Mouse (Mus musculus) layer of hippocampus, adult 2 months (tissue): ENCODE data around the gene Sidt2. TPM values are rescaled to one million over a fixed set of nuclear protein-coding genes. Genes with fewer than 3 reads are reported as not detected.
A peak's percentile ranks its signal among the peaks of the same experiment; 100 is the strongest.

ENCODE experiments used
- DNase-seq, 2 experiments: peaks; one replicate each; pipeline ENCODE4 v3.0.0; 2022; ENCODE audit warnings: low spot score in 2 of 2
- H3K27ac ChIP-seq: fragments of 200-600 bp; 2 replicates; pipeline ENCODE4 v1.8.1; 2022
- H3K4me3 ChIP-seq: fragments of 200-600 bp; 2 replicates; pipeline ENCODE4 v1.8.1; 2022; ENCODE audit warnings: mild to moderate bottlenecking
- CTCF ChIP-seq: fragments of 200-600 bp; conservative IDR thresholded peaks from 2 replicates; pipeline ENCODE4 v1.8.1; 2022; ENCODE audit warnings: antibody characterized with exemption, mild to moderate bottlenecking, moderate library complexity
- total RNA-seq, 2 experiments: library from RNA; stranded (reverse); gene quantifications; 2 replicates each; pipeline ENCODE4 v1.2.3; 2021

Gene Sidt2
- total RNA-seq, 2 experiments from 2014 or later = 78.3 to 80.8 TPM

DNA sequence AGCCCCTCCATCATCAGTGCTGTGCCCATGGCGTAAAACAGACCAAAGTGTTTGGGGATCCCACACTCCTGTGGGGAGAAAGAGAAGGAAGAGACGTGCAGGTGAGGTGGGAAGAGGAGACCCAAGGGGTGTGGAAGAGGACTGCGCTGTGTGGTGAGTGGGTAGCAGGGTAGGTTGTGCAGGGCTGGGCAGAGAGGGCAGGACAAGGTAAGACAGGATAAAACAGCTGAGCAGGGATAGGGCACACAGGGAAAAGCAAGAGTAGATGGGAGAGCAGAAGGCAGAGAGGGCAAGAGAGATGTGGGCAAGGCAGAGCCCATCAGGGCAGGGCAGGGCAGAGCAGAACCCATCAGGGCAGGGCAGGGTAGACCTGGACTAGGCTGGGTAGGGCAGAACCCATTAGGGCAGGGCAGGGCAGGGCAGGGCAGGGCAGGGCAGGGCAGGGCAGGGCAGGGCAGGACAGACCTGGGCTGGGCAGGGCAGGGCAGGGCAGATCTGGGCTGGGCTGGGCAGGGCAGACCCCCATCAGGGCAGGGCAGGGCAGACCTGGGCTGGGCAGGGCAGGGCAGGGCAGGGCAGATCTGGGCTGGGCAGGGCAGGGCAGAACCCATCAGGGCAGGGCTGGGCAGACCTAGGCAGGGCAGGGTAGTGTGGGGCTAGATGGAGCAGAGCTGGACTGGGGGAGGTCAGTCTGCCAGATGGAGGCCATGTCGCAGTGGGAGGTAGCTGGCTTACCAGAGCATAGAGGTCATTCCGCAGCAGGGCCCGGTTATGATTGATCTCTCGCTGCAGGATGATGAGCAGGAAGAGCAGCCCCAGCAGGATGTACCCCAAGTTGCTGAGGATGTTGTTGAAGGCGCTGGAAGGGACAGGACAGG, 11.2 kb downstream of the Sidt2 start:
- TF ChIP-seq CTCF = no peak
- H3K4me3 ChIP-seq = no peak overlapping the region
- H3K27ac ChIP-seq = no peak overlapping the region
- no peak for DNase-seq

DNA sequence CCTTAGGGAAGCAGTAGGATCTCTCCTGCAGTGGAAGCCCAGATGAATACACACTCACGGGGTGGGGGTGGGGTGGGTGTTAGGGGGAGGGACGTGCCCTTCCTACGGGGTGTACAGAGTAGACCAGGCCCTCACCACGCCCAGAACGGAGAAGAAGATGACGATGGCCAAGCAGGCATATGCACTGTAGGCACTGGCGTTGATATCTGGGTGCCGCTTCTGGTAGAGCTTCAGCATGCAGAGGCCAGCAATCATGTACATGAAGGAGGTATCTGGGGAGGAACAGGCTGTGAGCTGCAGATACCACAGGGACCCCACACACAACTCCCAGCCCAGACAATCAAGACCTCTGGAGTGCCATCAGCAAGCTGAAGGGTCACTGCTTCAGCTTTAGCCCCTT, 12.1 kb downstream of the Sidt2 start:
- no peak for TF ChIP-seq CTCF
- DNase-seq = no peak
- no peak overlapping the region for H3K4me3 ChIP-seq
- no peak overlapping the region for H3K27ac ChIP-seq

DNA sequence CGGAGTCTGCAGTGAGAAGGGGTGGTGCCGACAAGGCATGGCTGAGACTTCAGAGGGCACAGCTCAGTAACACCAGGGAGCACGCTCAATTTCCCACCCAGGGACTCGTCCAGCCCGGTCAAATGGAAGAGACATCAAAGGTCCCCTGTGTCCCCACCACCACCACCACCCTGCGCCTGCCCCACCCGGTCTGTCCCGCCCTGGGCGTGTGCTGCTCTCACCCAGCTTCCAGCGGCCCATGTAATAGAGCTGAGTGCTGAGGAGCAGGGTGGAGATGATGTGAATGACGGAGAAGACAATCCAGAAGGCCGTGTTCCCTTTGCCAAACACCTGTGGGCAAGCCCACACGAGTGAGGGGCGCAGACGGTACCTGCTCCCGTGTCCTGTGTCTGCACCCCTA, 12.6 kb downstream of the Sidt2 start:
- no peak overlapping the region for H3K27ac ChIP-seq
- H3K4me3 ChIP-seq = no peak overlapping the region
- DNase-seq = no peak
- TF ChIP-seq CTCF = no peak

DNA sequence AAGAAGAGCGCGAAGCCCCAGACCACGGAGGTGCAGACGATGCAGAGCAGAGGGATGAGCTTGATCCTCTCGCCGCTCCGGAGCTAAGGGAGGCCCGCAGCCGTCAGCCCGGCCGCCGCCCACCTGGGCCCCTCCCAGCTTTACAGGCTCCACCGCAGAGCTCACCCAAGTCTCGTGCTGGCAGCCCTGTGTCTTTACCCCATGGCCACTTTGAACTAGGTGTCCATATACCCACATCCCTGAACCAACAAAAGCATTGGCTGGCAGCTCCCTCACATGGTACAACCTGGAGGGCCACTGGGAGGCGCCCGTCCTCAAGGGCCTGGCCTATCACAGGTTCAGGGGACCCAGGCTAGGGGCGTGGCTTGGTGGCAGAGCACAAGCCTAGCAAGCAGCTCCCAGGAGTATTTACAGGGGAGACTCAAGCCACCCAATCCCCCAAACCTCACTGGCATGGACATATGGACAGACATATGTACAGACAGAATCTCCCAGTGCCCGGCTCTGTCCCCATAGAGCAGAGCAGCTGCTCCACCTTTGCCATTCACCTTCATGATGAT, 13.6 kb downstream of the Sidt2 start:
- no peak for DNase-seq
- Histone ChIP-seq H3K27ac (no peak overlapping the region), H3K4me3 (no peak overlapping the region)
- TF ChIP-seq CTCF = peak; percentile 29; the same call in 1 of the 2 replicates

DNA sequence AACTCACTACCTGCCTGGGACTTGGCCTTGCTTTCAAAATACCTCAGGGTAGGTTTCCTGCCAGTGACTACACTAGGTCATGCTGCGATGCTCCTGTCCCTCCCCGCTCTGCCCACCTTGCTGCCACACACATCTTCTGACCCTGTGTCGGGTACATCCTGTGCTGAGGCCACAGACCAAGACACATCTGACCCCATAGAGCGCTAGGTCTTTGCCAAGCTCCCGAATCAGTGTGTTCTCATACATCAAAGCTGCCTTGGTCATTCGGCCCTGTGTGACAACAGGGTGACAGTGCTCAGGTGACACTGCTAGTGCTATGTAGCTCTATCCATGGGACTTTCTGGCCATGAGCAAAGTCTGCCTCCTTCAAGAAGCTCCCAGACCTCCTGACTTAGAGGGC, 15.3 kb downstream of the Sidt2 start:
- no peak for DNase-seq
- H3K4me3 ChIP-seq = no peak overlapping the region
- TF ChIP-seq CTCF = no peak
- H3K27ac ChIP-seq = no peak overlapping the region

DNA sequence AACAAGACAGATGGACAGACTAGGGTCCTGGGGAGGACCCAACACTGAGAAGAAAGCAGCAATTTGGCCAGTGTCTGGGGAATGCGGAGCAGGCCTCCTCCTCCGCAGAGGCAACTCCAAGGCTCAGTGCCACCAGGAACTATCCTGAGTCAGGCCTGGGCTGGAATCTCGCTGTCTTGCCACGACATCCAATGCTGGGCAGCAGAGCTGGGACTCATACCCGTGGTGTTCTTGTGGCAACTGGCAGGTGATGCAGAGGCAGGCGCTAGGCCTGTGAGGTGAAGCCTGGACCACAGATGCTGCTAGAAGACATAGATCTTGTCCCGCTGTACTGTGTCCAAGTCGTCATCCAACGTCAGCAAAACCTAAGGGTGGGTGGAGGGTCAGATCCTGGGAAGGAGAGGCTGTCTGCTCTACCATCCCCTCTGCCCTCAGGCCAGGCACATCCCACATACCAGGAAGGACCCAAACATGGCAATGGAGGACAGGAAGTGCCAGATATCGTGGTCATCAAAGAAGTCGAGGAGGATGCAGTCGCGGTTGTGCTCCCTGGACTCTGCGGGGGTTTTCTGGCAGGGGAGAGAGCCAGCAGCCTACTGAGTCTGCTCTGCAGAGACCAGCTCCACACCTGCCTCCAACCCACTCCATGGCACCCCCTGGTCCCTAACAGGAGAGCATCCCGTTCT, 16.0 kb downstream of the Sidt2 start:
- TF ChIP-seq CTCF = no peak
- Histone ChIP-seq H3K27ac (no peak overlapping the region), H3K4me3 (no peak overlapping the region)
- DNase-seq = no peak

DNA sequence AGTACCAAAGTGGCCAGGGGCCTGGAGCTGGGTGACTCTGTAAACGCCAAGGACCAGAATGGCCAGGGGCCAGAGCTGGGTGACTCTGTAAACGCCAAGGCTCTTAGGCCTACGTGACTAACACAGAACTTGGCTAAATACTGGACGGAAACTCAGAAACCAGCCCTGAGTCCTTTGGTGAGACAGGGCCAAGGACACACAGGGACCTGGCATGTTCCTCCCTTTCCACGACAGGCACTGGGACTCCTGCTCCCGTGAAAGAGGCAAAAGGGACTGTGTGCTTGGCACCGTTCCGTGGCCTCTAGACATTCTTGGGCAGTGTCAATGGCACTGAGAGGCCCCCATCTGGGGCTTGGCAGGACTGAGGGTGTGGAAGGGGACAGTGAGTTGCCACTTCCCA, 17.0 kb downstream of the Sidt2 start:
- Histone ChIP-seq H3K4me3 (no peak overlapping the region), H3K27ac (no peak overlapping the region)
- TF ChIP-seq CTCF = no peak
- DNase-seq = no peak

DNA sequence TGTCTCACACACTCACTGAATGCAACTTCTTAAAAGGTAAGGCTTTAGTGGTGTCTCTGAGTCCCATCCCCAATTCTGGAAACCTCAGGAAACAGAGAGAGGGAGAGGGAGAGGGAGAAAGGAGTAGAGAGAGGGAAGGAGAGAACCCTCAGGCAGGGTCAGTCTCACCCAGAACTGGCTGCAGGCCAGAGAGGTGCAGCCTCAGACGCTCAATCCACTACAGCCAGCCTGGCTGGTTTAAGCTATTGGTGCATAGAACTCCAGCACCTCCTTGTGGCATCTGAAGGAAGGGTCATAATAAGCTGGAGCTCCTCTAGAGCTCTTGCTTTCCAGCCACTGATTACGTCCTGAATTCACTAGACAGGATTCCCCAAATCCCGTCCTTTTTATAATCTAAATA, 18.2 kb downstream of the Sidt2 start:
- H3K4me3 ChIP-seq = no peak overlapping the region
- DNase-seq = peak in 1 of 2 experiments; percentile 47
- H3K27ac ChIP-seq = no peak overlapping the region
- TF ChIP-seq CTCF = peak; percentile 85

DNA sequence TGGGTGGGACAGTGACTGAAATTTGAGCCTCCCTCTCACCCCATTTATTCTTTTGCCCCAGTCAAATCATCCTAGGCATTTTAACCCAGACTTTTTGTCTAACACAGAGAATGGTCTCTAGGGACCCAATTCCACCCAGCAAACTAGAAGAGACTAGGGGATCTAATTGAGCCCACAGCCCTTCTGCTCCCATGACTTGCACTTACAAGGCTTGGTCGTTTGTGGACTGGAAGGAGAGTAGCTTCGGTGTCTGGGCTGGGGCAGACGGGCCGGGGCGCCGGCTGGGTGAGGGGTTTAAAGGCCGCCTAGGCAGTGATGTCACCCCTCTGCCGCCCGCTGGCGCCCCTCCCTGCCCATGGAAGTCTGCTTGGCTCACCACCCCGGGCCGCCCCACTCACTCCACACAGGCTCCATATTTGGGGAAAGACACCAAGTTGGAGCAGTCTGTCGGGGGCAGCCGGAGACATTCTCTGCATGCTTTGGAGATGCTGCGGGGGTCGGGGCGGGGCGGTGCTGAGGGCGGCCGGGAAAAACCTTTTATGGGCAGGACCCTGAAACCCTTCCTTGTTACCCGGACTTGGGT, 19.3 kb downstream of the Sidt2 start, which contains the start of gene Tagln:
Gene Tagln, minus strand, starts transcription at position 431 of the 583 bp plus-strand sequence.
- TF ChIP-seq CTCF = no peak
- no peak for DNase-seq
- Histone ChIP-seq H3K27ac (no peak within 1 kb of the TSS), H3K4me3 (no peak within 1 kb of the TSS)

DNA sequence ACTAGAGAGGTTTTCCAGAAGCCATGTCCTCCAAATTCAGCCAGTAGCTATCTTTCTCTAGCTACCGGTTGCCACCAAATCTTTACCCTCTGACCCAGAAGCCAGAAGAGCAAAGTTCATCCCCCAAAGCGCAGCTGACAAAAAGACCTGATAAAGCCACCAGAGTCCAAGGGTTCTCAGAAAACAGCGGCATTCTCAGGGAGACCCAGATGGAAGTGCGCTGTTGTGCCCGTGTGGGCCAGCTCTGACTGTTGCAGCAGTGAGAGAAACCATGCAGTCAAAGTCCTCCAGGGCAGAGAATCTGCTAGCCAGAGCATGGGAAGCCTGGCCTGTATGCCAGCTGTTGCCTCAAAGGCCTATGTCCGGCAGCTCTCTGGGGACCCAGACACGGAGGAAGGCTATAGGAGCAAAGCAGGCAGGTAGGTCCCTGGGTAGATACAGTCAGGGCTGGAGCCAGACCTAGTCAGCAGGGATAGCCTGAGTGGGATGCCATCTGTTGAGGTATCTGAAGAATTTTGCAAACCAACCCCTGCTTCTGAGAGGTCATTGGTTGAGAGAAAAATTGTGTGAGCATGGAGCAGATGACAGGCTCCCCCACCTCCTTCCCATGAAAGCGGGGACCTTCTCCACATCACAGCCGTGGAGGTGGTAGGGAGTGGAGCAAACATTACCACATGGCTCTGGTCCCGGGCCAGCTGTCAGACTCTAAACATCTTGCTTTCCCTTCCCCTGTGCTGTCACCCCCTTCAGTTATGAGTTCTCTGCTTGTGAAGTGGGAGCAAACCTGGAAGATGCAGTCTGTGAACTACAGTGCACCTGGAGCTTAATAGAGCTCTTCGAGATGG, 22.3 kb downstream of the Sidt2 start:
- no peak for TF ChIP-seq CTCF
- Histone ChIP-seq H3K27ac (peak overlapping the region; percentile 32; the same call in 1 of the 2 replicates), H3K4me3 (no peak overlapping the region)
- peak; percentile 46 to 50 for DNase-seq

DNA sequence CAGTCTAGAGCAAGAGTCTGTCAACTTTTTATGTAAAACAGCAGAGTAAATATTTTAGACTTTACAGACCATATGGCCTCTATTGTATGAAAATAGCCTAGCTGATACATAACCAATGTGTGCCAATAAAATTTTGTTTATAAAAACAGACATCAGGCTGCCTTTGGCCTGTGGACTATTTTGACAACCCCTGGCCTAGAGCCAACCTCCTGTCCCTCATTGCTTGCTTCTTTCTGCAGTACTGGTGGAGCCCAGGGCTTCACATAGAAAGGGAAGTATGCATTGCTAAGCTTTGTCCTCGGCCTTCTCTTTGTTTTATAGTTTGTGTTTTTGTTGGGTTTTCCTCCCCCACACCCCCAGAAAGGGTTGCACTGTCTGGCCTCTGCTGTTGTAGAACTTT, 23.1 kb downstream of the Sidt2 start:
- no peak for DNase-seq
- TF ChIP-seq CTCF = no peak
- Histone ChIP-seq H3K4me3 (no peak overlapping the region), H3K27ac (no peak overlapping the region)

DNA sequence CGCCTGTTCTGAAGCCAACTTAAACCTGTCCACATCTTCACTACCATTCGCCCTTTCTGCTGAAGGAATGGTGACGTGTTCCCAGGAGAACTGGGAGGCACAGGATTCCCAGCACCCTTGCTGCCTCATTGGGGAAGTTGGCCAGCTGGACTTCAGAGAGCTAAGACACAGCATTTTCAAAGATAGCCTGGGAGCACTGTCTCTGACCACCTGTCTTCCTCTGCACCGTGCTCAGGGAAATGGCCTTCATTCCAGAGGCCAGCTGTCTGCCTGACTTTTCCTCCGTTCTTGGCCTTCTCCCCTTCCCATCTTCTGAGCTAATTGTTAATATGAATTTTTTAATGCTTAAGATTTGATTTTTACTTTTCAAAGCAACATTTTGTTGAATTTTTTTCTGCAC, 25.8 kb downstream of the Sidt2 start:
- TF ChIP-seq CTCF = no peak

More for the DNA sequence above, 25.8 kb downstream of the Sidt2 start:
- no peak overlapping the region for H3K27ac ChIP-seq
- H3K4me3 ChIP-seq = no peak overlapping the region
- DNase-seq = no peak
